Mouse (Mus musculus): ENCODE data around the gene Kcnh2.

Gene Kcnh2

DNA sequence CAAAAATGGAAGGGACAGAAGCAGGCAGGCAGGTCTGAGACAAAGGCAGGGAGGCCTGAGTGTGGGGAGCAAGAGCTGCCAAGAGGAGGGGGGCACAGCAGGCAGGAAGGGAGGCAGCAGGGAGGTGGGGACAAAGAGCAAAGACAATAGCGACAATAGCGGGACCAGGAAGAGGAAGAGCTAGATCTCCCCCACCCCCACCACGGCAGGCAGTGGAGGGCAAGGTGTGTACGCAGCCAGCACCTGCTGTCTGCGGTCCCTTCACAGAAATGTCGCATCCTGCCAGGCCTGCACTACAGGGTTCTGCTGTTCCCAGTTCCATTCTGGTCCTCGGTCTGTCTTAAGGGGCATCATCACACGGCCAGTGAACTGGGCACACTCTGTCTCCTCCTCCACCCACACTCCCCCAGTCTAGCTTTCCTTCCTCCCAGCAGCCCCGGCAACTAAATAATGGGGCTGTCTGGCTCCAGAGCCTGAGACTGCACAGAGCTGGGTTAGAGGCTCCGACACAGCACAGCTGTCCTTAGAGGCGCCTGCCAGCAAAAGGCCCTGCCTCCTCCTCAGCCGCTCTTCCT, 6.8 kb downstream of the Kcnh2 start:
- DNase-seq = peak; percentile 46

GRCm38 (mm10) chr5:24343977-24344436, 7.4 kb downstream of the Kcnh2 start:
- DNase-seq = no peak

DNA sequence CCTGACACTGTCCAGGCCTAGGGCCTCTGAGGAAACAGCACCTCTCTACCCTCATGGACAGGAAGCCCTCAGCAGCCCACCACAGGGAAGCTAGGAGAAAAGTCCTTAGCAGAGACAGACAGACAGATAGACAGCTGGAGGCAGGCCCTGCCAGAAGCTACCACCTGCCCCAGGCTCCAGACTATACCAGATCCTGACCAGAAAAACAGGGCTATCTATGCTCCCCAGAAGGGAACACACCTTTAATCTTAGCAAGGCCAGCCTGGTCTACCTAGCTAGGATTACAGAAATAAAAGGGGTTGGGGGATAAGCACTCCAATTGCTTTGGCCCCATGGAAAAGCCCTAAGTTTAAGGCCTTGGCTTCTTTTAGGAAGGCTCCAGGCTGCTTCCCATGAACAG, 8.0 kb downstream of the Kcnh2 start:
- DNase-seq = no peak

- no peak for DNase-seq
Observed at GRCm38 (mm10) chr5:24342966-24343365, 8.4 kb downstream of the Kcnh2 start.

- no peak for DNase-seq
Observed at GRCm38 (mm10) chr5:24342205-24342963, 9.0 kb downstream of the Kcnh2 start.

DNA sequence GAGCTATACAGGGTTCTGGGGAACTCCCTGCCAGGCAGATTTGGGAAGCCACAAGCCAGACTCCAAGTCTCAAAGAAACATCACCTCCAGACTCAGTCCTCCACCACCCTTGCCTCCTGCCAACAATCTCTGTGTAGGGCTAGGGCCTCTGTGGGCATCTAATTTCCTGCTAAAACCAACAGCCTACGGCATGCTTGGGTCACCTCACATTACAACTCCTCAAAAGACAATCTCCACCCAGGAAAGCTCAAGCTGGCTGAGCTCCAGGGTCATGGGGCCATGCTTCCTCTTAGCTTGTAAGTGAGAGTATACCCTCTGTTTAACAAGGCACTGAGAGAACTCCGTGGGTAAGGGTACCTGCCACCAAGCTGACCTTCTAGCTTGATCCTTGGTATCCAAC, 13.6 kb downstream of the Kcnh2 start:
- no peak for DNase-seq

DNA sequence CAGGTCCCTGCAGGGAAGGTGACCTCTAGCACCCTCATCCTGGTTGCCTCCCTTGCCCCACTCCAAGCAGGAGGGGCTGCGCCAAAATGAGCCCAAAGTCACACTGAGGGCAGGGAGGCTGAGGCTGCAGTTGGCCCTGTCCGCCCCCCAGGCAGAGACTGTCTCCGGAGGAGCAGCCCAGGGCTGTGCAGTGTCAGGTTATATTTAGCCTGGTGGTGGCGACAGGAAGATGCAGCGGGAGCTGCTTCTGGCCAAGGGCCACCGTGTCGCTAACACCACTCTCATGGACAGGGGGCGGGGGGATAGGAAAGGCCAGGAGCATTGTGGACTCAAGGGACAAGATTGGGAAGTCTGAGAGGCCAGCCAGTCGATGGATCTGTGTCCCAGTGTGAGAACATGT, 14.0 kb downstream of the Kcnh2 start:
- peak; percentile 42 for DNase-seq

DNA sequence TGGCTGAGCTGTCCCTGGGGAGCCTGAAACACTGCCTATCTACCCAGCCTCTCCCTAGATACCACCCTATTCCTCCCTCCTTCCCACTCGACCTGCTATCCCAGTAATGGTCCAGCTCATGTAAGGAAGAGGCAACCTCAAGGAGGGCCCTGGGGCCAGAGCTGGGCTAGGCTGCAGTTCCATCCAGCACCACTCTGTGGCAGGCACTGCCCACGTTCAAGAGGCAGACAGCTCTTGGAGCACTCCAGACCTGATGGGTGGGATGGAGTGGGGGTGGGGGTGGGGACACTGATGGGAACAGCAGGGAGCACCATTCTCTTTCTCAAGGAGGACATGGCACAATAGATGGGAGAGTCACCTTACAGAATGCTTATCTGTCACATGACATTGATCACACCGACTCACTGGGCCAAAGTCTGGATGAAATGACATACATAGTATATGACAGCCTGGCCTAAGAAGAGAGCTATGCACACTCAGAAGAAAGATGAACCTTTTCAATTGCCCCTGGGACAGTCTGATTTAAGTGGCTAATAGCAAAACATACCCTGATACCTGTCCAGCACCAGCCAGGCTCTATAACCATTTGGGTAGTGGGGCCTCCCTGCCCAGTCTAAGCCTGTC, 15.4 kb downstream of the Kcnh2 start:
- DNase-seq = peak; percentile 42

DNA sequence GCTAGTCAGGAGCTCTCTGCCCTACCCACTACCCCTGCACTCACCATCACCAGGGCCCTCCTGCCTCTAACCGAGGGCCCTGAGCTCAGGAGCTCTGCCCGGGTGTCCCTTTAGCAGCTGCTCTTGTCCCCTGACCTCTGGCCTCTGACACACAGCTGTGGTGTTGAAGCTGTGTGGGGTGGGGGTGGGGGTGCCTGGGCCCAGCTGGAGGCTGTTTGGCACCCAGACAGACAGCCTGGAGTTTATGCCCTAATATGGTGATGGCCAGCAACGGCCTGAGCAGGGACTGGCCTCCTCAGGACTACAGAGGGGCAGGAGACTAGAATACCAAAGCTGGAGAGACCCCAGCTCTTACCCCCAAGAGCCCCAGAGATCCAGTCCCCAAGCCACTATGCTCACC, 16.7 kb downstream of the Kcnh2 start:
- DNase-seq = peak; percentile 52

- no peak for DNase-seq
Observed at GRCm38 (mm10) chr5:24332401-24332800, 19.0 kb downstream of the Kcnh2 start.

GRCm38 (mm10) chr5:24329965-24330298, 21.5 kb downstream of the Kcnh2 start:
- DNase-seq = no peak

- DNase-seq = peak; percentile 36
Observed at GRCm38 (mm10) chr5:24329212-24329964, 22.0 kb downstream of the Kcnh2 start.

DNA sequence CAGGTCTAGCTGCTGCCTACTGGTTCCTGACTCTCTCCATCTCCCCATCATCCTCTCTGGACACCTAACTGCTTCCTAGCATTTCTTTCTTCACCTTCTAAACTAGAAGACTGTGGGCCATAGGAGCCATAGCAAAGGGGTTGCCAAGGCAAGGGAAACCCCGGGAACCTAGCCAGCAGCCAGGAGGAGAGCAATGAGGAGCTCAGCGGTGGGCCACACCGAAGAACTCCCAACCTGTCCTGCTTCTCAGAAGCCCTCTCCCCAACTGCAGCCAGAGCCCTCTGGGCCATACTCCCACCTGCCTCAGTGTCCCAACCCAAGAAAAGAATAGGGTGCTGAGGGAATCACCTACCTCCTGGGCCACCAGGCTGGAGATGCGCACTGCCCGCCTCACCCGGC, 22.6 kb downstream of the Kcnh2 start:
- no peak for DNase-seq

DNA sequence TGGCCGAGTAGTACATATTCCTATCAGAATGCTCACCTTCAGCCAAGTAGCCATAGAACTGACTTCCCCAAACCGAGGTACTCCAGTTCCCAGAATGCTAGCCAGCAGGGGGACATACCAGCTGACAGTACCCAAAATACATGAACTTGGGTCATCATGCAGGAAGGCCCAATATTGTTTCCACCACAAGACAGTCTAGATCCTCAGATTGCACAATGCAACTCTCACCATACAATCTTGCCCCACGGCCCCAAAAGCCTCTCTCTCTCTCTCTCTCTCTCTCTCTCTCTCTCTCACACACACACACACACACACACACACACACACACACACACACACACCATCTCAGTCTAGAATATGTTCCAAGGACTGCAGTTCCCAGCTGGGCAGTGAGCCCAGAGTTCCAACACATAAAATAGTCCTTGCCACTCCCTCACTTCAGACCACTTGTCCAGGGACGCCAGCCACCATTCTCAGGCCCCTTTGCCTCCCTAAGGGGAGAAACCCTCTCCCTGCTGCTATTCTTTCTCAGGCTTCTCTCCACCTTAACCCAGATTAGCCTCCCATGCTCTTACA, 24.5 kb downstream of the Kcnh2 start:
- peak; percentile 65 for DNase-seq

- DNase-seq = no peak
Observed at GRCm38 (mm10) chr5:24326166-24326841, 25.1 kb downstream of the Kcnh2 start.

DNA sequence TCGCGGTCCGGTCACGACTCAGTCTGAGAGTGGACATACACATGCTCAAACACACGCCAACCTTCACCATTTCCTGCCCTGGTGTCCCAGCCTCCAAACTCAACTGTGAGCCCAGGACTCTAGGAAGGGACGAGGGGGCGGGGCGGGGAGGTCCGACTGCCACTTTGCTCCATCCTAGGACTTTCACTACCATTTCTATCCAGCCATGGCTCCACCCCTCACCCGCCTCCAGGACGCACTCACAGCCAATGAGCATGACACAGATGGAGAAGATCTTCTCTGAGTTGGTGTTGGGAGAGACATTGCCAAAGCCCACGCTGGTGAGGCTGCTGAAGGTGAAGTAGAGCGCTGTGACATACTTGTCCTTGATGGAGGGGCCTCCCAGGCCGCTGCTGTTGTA, 26.2 kb downstream of the Kcnh2 start:
- no peak for DNase-seq

- no peak for DNase-seq
Observed at GRCm38 (mm10) chr5:24321711-24322682, 29.4 kb downstream of the Kcnh2 start.

- DNase-seq = no peak
Observed at GRCm38 (mm10) chr5:24320894-24321293, 30.5 kb downstream of the Kcnh2 start.

DNA sequence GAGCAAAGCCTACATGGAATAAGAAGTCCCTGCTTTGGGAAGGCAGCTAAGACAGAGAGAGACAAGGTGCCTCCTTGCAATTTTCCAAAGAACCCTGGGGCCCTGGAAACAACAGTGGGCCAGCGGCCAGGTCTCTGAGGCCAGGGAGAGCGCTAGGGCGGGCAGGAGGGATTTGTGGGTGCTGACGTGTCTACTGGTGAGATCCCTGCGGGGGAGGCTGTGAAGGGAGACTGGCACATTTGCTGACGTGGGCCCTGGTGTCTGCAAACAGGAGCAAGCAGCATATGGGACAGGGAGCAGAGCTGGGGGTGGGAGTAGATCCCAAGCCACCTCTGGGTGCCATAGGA, 31.0 kb downstream of the Kcnh2 start:
- no peak for DNase-seq

GRCm38 (mm10) chr5:24319776-24320466, 31.5 kb downstream of the Kcnh2 start:
- peak; percentile 53 for DNase-seq

GRCm38 (mm10) chr5:24309223-24309622, 42.2 kb downstream of the Kcnh2 start:
- no peak for DNase-seq

All from lung, postnatal 36 days (tissue).